Mouse (Mus musculus): ENCODE measurements around the gene Nfyc.

The Nfyc gene

GRCm38 (mm10) chr4:120830767-120831166 is 605 bp downstream of the Nfyc start:
- in situ Hi-C loops (cut with MboI; ENCODE audit: low pct_unique_long_range_greater_than_20kb in 1 of 2, low sequenced_read_pairs in 2 of 2, unreplicated experiment in 1 of 2), result no loop called here

- in situ Hi-C loops (cut with MboI; ENCODE audit: low pct_unique_long_range_greater_than_20kb in 1 of 2, low sequenced_read_pairs in 2 of 2, unreplicated experiment in 1 of 2), result no loop called here
Observed at GRCm38 (mm10) chr4:120826418-120826817, 5.0 kb downstream of the Nfyc start.

- in situ Hi-C loops (cut with MboI; ENCODE audit: low pct_unique_long_range_greater_than_20kb in 1 of 2, low sequenced_read_pairs in 2 of 2, unreplicated experiment in 1 of 2), result no loop called here
Observed at GRCm38 (mm10) chr4:120825577-120826326, 5.6 kb downstream of the Nfyc start.

- in situ Hi-C loops (cut with MboI; ENCODE audit: low pct_unique_long_range_greater_than_20kb in 1 of 2, low sequenced_read_pairs in 2 of 2, unreplicated experiment in 1 of 2), result no loop called here
Observed at GRCm38 (mm10) chr4:120825100-120825553, 6.2 kb downstream of the Nfyc start.

- in situ Hi-C loops (cut with MboI; ENCODE audit: low pct_unique_long_range_greater_than_20kb in 1 of 2, low sequenced_read_pairs in 2 of 2, unreplicated experiment in 1 of 2), result no loop called here
Observed at GRCm38 (mm10) chr4:120822191-120822911, 9.0 kb downstream of the Nfyc start.

GRCm38 (mm10) chr4:120819871-120820270 is 11.5 kb downstream of the Nfyc start:
- in situ Hi-C loops (cut with MboI; ENCODE audit: low pct_unique_long_range_greater_than_20kb in 1 of 2, low sequenced_read_pairs in 2 of 2, unreplicated experiment in 1 of 2), result no loop called here

- in situ Hi-C loops (cut with MboI; ENCODE audit: low pct_unique_long_range_greater_than_20kb in 1 of 2, low sequenced_read_pairs in 2 of 2, unreplicated experiment in 1 of 2), result no loop called here
Observed at GRCm38 (mm10) chr4:120819296-120819695, 12.1 kb downstream of the Nfyc start.

GRCm38 (mm10) chr4:120817951-120818350 is 13.4 kb downstream of the Nfyc start:
- in situ Hi-C loops (cut with MboI; ENCODE audit: low pct_unique_long_range_greater_than_20kb in 1 of 2, low sequenced_read_pairs in 2 of 2, unreplicated experiment in 1 of 2), result no loop called here

GRCm38 (mm10) chr4:120817002-120817774 is 14.2 kb downstream of the Nfyc start:
- in situ Hi-C loops (cut with MboI; ENCODE audit: low pct_unique_long_range_greater_than_20kb in 1 of 2, low sequenced_read_pairs in 2 of 2, unreplicated experiment in 1 of 2), result no loop called here

GRCm38 (mm10) chr4:120815622-120816334 is 15.6 kb downstream of the Nfyc start:
- in situ Hi-C loops (cut with MboI; ENCODE audit: low pct_unique_long_range_greater_than_20kb in 1 of 2, low sequenced_read_pairs in 2 of 2, unreplicated experiment in 1 of 2), result no loop called here

- in situ Hi-C loops (cut with MboI; ENCODE audit: low pct_unique_long_range_greater_than_20kb in 1 of 2, low sequenced_read_pairs in 2 of 2, unreplicated experiment in 1 of 2), result no loop called here
Observed at GRCm38 (mm10) chr4:120815163-120815562, 16.2 kb downstream of the Nfyc start.

- in situ Hi-C loops (cut with MboI; ENCODE audit: low pct_unique_long_range_greater_than_20kb in 1 of 2, low sequenced_read_pairs in 2 of 2, unreplicated experiment in 1 of 2), result no loop called here
Observed at GRCm38 (mm10) chr4:120814171-120814570, 17.2 kb downstream of the Nfyc start.

GRCm38 (mm10) chr4:120813762-120814161 is 17.6 kb downstream of the Nfyc start:
- in situ Hi-C loops (cut with MboI; ENCODE audit: low pct_unique_long_range_greater_than_20kb in 1 of 2, low sequenced_read_pairs in 2 of 2, unreplicated experiment in 1 of 2), result no loop called here

GRCm38 (mm10) chr4:120805816-120806215 is 25.6 kb downstream of the Nfyc start:
- in situ Hi-C loops (cut with MboI; ENCODE audit: low pct_unique_long_range_greater_than_20kb in 1 of 2, low sequenced_read_pairs in 2 of 2, unreplicated experiment in 1 of 2), result no loop called here

GRCm38 (mm10) chr4:120801446-120801845 is 29.9 kb downstream of the Nfyc start:
- in situ Hi-C loops (cut with MboI; ENCODE audit: low pct_unique_long_range_greater_than_20kb in 1 of 2, low sequenced_read_pairs in 2 of 2, unreplicated experiment in 1 of 2), result no loop called here

GRCm38 (mm10) chr4:120800691-120801090 is 30.7 kb downstream of the Nfyc start:
- in situ Hi-C loops (cut with MboI; ENCODE audit: low pct_unique_long_range_greater_than_20kb in 1 of 2, low sequenced_read_pairs in 2 of 2, unreplicated experiment in 1 of 2), result no loop called here

- in situ Hi-C loops (cut with MboI; ENCODE audit: low pct_unique_long_range_greater_than_20kb in 1 of 2, low sequenced_read_pairs in 2 of 2, unreplicated experiment in 1 of 2), result no loop called here
Observed at GRCm38 (mm10) chr4:120799680-120800166, 31.6 kb downstream of the Nfyc start.

GRCm38 (mm10) chr4:120797985-120798725 is 33.2 kb downstream of the Nfyc start:
- in situ Hi-C loops (cut with MboI; ENCODE audit: low pct_unique_long_range_greater_than_20kb in 1 of 2, low sequenced_read_pairs in 2 of 2, unreplicated experiment in 1 of 2), result no loop called here
